Mouse (Mus musculus) neural tube, embryonic 12.5 days (tissue): ENCODE data around the gene Hif3a. TPM values are rescaled to one million over a fixed set of nuclear protein-coding genes. Genes with fewer than 3 reads are reported as not detected.

Experiments
- ATAC-seq: fragments of 200-750 bp; cut with Nextera tagmentation; 2 replicates; pipeline ENCODE4 v1.8.0; 2017; ENCODE audit warnings: low read depth, mild to moderate bottlenecking, moderate TSS enrichment, moderate library complexity; ENCODE audit not compliant: low FRiP score
- H3K27ac ChIP-seq: fragments of 300-500 bp; sonication (generic); 2 replicates; pipeline ENCODE4 v1.5.1; 2016
- H3K27me3 ChIP-seq: fragments of 300-500 bp; sonication (generic); replicated peaks from 2 replicates; pipeline ENCODE4 v1.6.1; 2016; ENCODE audit warnings: mild to moderate bottlenecking
- H3K36me3 ChIP-seq: fragments of 300-500 bp; sonication (generic); 2 replicates; pipeline ENCODE4 v1.6.1; 2016; ENCODE audit warnings: mild to moderate bottlenecking
- H3K4me1 ChIP-seq: fragments of 300-500 bp; sonication (generic); 2 replicates; pipeline ENCODE4 v1.6.1; 2016
- H3K4me2 ChIP-seq: fragments of 300-500 bp; sonication (generic); replicated peaks from 2 replicates; pipeline ENCODE4 v1.6.1; 2016; ENCODE audit warnings: mild to moderate bottlenecking
- H3K4me3 ChIP-seq: fragments of 300-500 bp; sonication (generic); 2 replicates; pipeline ENCODE4 v1.5.1; 2016
- H3K9ac ChIP-seq: fragments of 300-500 bp; sonication (generic); 2 replicates; pipeline ENCODE4 v1.6.1; 2016; ENCODE audit warnings: mild to moderate bottlenecking
- H3K9me3 ChIP-seq: fragments of 300-500 bp; sonication (generic); 2 replicates; pipeline ENCODE4 v1.6.1; 2016; ENCODE audit warnings: mild to moderate bottlenecking
- WGBS: fragments of 180-500 bp; shearing (Covaris S2); methylation state at CpG from one replicate; pipeline ENCODE4 v1.1.7; 2016; 5-methylcytosine and 5-hydroxymethylcytosine counted together
- polyA plus RNA-seq: library from polyadenylated mRNA; unstranded; fragments of >200 nt; fragmentation: Nextera tagmentation; extraction: Ambion mirVana; gene quantifications from 2 replicates; pipeline ENCODE4 v1.2.1, GENCODE M21; 2016

Hif3a gene
- polyA plus RNA-seq, 1 experiment from 2014 or later = 5.2 TPM

GRCm38 (mm10) chr7:16994400-16994799, 67.8 kb downstream of the Hif3a start:
- H3K9ac ChIP-seq = peak overlapping the region; percentile 49; the same call in 1 of the 2 replicates
- no peaks in the 10 kb centered on the region for H3K9me3 ChIP-seq
- peak overlapping the region; percentile 57 for H3K4me2 ChIP-seq
- 0 out of 2 replicates have a peak, but pooled peaks cover 3% of the 10 kb centered on the region for H3K27me3 ChIP-seq
- 12% methylated on average over 20 of the region's 20 CpGs for WGBS
- ATAC-seq = no peak
- H3K36me3 ChIP-seq = 0 out of 2 replicates have a peak, but pooled peaks cover 5% of the 10 kb centered on the region
- no peak overlapping the region for H3K27ac ChIP-seq
- peak overlapping the region; percentile 39 for H3K4me3 ChIP-seq
- H3K4me1 ChIP-seq = peaks cover 37% of the 10 kb centered on the region

DNA sequence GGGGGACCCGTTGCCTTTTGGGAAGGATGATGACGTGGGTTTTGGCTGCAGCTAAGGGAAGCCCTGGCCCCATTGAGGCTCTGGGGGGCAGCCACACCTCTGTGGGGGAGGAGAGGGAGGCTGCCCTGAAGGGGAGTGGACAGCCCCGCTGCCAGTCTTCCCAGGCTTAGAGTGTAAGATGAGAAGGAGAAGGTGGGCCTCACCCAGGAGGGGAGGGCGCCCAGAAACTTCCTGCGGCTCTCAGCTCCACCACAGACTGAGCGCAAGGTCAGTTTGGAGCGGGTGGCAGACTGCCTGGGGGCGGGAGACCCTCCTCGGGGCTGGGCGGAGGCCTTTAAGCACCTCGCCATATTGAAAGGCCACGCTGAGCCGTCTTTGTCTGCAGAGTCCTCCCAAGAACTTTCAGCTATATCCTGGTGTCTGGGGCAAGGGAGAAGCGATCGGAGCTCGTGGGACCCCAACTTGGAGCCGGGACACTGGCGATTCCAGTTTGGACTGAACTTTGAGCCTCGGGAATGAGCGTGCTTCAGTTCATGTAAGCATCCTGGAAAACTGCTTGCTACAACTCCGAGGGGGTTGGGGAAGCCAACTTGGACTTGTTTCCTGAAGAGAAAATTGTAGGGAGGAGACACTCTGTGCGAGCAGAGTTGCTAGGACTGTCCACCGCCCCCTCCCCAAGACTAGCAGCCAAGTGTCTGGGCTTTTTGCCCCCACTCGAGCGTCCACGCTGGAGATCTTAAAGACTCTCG, 68.4 kb downstream of the Hif3a start:
- peak; percentile 30 for ATAC-seq
- Histone ChIP-seq H3K9ac (peak overlapping the region; percentile 49; the same call in 1 of the 2 replicates), H3K4me2 (peak overlapping the region; percentile 57), H3K9me3 (no peaks in the 10 kb centered on the region), H3K4me3 (peak overlapping the region; percentile 39), H3K27me3 (0 out of 2 replicates have a peak, but pooled peaks cover 3% of the 10 kb centered on the region), H3K36me3 (0 out of 2 replicates have a peak, but pooled peaks cover 5% of the 10 kb centered on the region), H3K27ac (no peak overlapping the region), H3K4me1 (peaks cover 37% of the 10 kb centered on the region)
- WGBS = 4% methylated on average over 27 of the region's 27 CpGs

DNA sequence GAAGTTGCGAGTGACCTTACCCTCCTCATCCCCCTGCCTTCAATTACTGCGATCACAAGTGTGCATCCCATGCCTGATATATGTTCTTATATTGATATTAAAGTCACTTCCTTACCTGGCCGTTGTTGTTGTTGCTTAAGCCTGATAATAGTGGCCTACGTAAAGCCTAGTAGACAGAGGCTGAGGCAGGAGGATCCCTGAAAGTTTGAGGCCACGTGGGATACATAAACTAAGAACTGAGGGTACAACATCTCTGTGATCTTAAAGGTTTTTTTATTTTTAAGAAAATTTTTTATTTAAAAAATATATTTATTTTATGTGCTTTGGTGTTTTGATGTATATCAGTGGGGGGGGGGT, 69.8 kb downstream of the Hif3a start, which contains the start of gene Ccdc8:
Gene Ccdc8 (plus strand): TSS at position 258 of the 357 bp plus-strand sequence.
- Histone ChIP-seq H3K27ac (no peak within 1 kb of the TSS), H3K36me3 (0 out of 2 replicates have a peak, but pooled peaks cover under 1% of the 10 kb centered on the region), H3K4me3 (peak within 1 kb of the TSS; percentile 39; the same call in 1 of the 2 replicates), H3K4me2 (peak within 1 kb of the TSS; percentile 57), H3K27me3 (0 out of 2 replicates have a peak, but pooled peaks cover 3% of the 10 kb centered on the region), H3K4me1 (peaks cover 41% of the 10 kb centered on the region), H3K9ac (0 out of 2 replicates have a peak within 1 kb of the TSS, but pooled peaks have one; percentile 49), H3K9me3 (no peaks in the 10 kb centered on the region)
- ATAC-seq = no peak
- WGBS = 95% methylated on average over 5 of the region's 5 CpGs

- Histone ChIP-seq H3K27ac (no peak overlapping the region), H3K4me2 (peak overlapping the region; percentile 27), H3K9me3 (no peaks in the 10 kb centered on the region), H3K4me3 (no peak overlapping the region), H3K27me3 (0 out of 2 replicates have a peak, but pooled peaks cover 3% of the 10 kb centered on the region), H3K36me3 (no peaks in the 10 kb centered on the region), H3K9ac (no peak overlapping the region), H3K4me1 (peaks cover 47% of the 10 kb centered on the region)
- ATAC-seq = peak; percentile 56
- 58% methylated on average over 18 of the region's 18 CpGs for WGBS
These were observed 70.4 kb downstream of the Hif3a start for GRCm38 (mm10) chr7:16991681-16992450.

GRCm38 (mm10) chr7:16990006-16990744, 72.1 kb downstream of the Hif3a start:
- Histone ChIP-seq H3K9me3 (no peaks in the 10 kb centered on the region), H3K27me3 (no peaks in the 10 kb centered on the region), H3K4me2 (no peak overlapping the region), H3K9ac (no peak overlapping the region), H3K36me3 (no peaks in the 10 kb centered on the region), H3K4me3 (no peak overlapping the region), H3K27ac (no peak overlapping the region), H3K4me1 (peaks cover 40% of the 10 kb centered on the region)
- WGBS = 41% methylated on average over 15 of the region's 15 CpGs
- ATAC-seq = no peak

- Histone ChIP-seq H3K9me3 (no peaks in the 10 kb centered on the region), H3K4me3 (no peak overlapping the region), H3K4me2 (no peak overlapping the region), H3K36me3 (no peaks in the 10 kb centered on the region), H3K9ac (no peak overlapping the region), H3K27ac (no peak overlapping the region; the same call in 1 of the 2 replicates), H3K4me1 (peaks cover 40% of the 10 kb centered on the region), H3K27me3 (no peaks in the 10 kb centered on the region)
- WGBS = 53% methylated on average over 3 of the region's 3 CpGs
- no peak for ATAC-seq
These were observed 73.8 kb downstream of the Hif3a start for GRCm38 (mm10) chr7:16988405-16988804.

GRCm38 (mm10) chr7:16987541-16988149, 74.6 kb downstream of the Hif3a start:
- ATAC-seq = no peak
- WGBS = 57% methylated on average over 7 of the region's 7 CpGs
- H3K36me3 ChIP-seq = no peaks in the 10 kb centered on the region
- H3K9ac ChIP-seq = peak overlapping the region; percentile 26; the same call in 1 of the 2 replicates
- H3K4me2 ChIP-seq = 0 out of 2 replicates have a peak overlapping the region, but pooled peaks have one; percentile 12
- H3K4me1 ChIP-seq = peaks cover 46% of the 10 kb centered on the region
- no peaks in the 10 kb centered on the region for H3K27me3 ChIP-seq
- H3K4me3 ChIP-seq = no peak overlapping the region
- H3K27ac ChIP-seq = peak overlapping the region; percentile 8
- no peaks in the 10 kb centered on the region for H3K9me3 ChIP-seq

- H3K9ac ChIP-seq = peak within 1 kb of the TSS; percentile 38; the same call in 1 of the 2 replicates
- peak; percentile 85 for ATAC-seq
These were observed 79.2 kb downstream of the Hif3a start, which contains the start of gene Gm42372 for GRCm38 (mm10) chr7:16982859-16983568. Gene Gm42372 (plus strand): TSS chr7:16983086.

More at GRCm38 (mm10) chr7:16982859-16983568, 79.2 kb downstream of the Hif3a start, which contains the start of gene Gm42372:
- Histone ChIP-seq H3K4me1 (peaks cover 34% of the 10 kb centered on the region), H3K9me3 (no peaks in the 10 kb centered on the region), H3K4me2 (peak within 1 kb of the TSS; percentile 75), H3K4me3 (peak within 1 kb of the TSS; percentile 31), H3K27ac (no peak within 1 kb of the TSS), H3K36me3 (no peaks in the 10 kb centered on the region), H3K27me3 (no peaks in the 10 kb centered on the region)
- WGBS = 19% methylated on average over 26 of the region's 26 CpGs
